Mouse (Mus musculus) thymus, postnatal 36 days (tissue): ENCODE results near the gene Olfr1445.

Source experiments
- DNase-seq, 2 experiments: peaks; one replicate each; pipeline ENCODE4 v3.0.0; 2022; ENCODE audit warnings: mixed read lengths in 2 of 2

The Olfr1445 gene

DNA sequence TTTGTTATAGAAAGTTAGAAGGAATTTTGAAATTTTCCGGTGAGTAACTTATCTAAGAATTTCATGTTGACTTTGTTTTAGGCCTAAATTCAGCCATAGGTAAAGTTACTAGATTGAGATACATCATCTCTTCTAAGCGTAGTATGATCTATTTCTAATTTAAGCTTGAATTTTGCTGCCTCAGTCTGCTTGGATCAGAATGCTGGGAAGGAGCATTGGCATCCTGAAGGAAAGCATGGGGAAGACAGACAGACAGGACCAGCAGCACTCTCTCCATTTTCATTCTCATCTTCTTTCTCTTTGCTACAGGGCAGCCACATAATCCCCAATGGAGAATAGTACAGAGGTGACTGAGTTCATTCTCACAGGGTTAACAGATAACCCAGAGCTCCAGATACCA lies at the start of gene Olfr1445:
TSS of gene Olfr1445 (plus strand) at position 301 of the 400 bp plus-strand sequence.
- no peak for DNase-seq

DNA sequence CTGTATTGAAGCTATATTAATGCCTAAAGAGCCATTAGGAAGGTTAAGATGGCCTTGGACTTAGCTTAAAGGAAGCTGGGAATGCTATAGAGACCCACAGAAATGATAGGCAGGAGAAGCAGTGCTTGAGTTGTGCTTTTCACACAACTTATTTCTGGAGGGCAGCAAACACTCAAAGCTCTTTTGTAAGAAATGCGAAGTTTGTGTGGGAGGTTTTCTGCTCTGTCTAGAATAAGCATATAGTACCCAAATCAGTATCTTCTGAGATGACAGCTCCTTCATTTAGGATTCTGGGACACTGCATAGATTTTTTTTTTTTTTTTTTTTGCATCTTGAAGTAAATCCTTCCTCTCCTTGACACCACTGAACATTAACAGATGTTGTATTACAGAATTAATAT lies 45.1 kb upstream of the Olfr1445 start:
- DNase-seq = no peak

DNA sequence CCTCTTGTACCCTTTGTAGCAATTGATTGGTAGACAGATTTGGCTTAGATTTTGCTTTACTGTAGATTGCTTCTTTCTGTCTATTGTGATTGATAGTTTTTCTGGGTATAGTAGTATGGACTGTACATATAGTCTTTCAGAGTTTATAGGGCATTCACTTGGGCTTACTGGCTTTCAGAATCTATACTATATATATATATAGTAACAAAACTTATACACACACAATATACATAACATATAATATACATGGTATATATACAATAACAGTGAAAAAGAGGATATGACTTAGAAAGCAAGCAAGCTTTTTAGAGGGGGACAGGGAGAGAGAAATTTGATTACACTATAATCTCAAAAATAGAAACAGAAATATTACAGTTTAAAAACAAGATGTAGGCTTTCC lies 37.3 kb upstream of the Olfr1445 start, which contains the start of gene Gm5244:
TSS of gene Gm5244 (plus strand) at position 301 of the 400 bp plus-strand sequence.
- no peak for DNase-seq

DNA sequence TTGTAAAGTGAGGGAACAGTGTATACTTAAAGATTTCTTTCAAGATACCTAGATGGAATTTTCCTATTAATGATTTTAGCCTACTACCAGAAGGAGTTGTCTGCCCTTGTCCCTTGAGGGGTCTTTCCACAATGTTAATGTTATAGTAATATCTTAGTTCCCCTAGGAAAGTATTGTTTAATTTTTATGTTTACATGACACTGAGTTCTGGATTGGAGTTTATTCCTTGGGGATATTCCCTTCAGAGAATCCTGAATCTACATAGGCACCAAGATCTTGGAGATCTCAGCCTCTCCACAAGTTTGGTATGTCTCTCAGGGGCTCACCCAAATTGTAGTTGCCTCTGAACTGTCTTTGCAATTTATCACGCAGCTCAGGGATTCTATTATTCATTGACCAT lies 26.7 kb upstream of the Olfr1445 start, which contains the start of gene Olfr1444:
TSS of gene Olfr1444 (plus strand) at position 301 of the 400 bp plus-strand sequence.
- no peak for DNase-seq

DNA sequence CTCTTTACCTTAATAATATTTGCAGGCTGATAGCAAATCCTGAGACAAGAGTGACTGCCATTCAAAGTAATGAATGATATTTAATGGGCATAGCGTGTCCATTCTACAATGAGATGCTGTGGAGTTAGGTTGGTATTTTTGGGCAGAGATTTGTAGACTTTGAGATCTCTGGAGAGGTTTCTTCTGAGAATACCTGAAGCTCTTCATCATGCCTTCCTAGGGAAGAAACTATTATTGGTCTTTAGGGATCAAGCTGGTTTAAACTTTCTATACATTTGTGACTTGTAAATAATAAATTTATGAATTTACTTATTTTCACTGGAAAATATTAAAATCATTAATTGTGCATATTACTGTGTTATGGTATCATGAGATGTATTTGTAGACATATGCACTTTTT lies 9.8 kb downstream of the Olfr1445 start, which contains the start of gene Olfr1446:
TSS of gene Olfr1446 (minus strand) at position 101 of the 400 bp plus-strand sequence.
- DNase-seq = no peak

DNA sequence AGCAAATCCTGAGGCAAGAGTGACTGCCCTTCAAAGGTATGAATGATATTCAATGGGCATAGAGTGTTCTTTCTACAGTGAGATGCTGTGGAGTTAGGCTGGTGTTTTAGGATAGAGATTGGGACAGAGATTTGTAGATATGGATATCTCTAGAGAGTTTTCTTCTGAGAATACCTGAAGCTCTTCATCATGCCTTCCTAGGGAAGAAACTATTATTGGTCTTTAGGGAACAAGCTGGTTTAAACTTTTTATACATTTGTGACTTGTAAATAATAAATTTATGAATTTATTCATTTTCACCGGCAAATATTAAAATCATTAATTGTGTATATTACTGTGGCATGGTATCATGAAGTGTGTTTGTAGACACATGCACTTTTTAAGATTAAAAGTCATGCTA lies 20.0 kb downstream of the Olfr1445 start, which contains the start of gene Olfr1447:
TSS of gene Olfr1447 (minus strand) at position 101 of the 400 bp plus-strand sequence.
- DNase-seq = no peak

DNA sequence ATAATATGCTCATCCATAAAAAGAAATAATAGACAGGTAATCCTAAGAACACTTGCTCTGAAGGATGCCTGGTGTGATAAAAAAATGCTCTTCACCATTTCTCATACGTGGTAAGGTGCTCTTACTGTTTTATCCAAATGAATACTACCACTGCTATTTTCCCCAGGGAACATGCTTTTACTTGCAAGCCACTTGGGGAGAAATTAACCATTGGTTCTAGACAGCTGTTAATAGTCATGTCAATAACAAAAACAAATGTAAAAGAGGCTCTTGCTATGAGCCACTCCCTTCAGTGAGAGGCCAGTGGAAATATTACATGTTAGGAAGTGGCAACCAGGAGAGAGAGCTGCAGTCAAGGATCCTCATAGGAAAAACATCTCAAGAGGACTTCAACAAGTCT lies 40.7 kb downstream of the Olfr1445 start, which contains the start of gene Olfr1448:
TSS of gene Olfr1448 (minus strand) at position 101 of the 400 bp plus-strand sequence.
- DNase-seq = no peak

DNA sequence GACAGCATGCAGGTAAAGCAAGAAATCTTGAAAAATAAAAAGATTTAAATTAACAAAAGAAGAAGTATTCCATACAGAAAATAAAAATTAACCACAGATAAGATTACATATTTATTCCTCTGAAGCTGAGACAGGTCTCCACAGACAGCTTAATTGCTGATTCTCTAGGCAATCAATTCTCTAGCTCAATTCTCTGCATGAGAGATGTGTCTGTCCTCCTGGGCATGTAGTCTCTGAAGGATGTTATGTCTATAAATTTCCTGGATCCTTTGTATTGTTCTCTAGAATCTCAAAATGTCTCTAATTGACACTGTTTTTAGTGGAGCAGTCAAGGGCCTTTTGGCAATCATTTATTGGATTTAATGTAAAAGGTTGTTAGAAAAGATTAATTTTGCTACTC lies 46.9 kb downstream of the Olfr1445 start, which contains the start of gene Olfr1449:
TSS of gene Olfr1449 (plus strand) at position 301 of the 400 bp plus-strand sequence.
- no peak for DNase-seq
